Mouse (Mus musculus): ENCODE measurements at regions not wholly inside any gene's neighbourhood (a gene's known extent, or its start where the extent isn't known, plus 50 kb on each side); places are given as distances from the start of the nearest gene placed in this dataset.
"Not testable (repeated sequence)": the region's sequence is repeated elsewhere in the genome, so short reads cannot be mapped to it uniquely, and the experiment has no call there.

GRCm38 (mm10) chr17:74138517-74138916 is 90.8 kb upstream of the Srd5a2 start:
- DNase-seq (ENCODE audit: low spot score in 2 of 2), result not testable (repeated sequence)

- DNase-seq (ENCODE audit: low spot score in 2 of 2), result peak in 1 of 2 experiments; percentile 10
Observed at GRCm38 (mm10) chr17:74134976-74135375, 87.3 kb upstream of the Srd5a2 start.

DNA sequence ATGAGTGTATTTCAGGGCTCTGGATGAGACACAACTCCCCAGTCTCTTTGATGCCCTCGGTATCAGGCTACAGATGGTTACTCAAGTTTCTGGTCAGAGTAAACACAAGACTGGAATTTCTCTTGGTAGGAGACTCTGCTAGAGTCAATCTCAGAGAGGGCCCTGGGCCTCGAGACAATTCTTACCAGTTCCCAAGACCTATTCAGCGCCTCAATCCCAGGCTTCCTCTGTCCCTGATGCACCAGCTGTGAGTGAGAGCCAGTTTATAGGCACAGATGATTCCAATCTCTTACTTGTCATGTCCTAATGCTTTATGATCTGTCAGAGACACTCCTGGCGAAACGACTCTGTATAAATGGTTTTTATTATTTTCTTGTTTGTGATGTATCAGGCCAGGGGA is 83.8 kb upstream of the Srd5a2 start:
- no peak for DNase-seq (ENCODE audit: low spot score in 2 of 2)

DNA sequence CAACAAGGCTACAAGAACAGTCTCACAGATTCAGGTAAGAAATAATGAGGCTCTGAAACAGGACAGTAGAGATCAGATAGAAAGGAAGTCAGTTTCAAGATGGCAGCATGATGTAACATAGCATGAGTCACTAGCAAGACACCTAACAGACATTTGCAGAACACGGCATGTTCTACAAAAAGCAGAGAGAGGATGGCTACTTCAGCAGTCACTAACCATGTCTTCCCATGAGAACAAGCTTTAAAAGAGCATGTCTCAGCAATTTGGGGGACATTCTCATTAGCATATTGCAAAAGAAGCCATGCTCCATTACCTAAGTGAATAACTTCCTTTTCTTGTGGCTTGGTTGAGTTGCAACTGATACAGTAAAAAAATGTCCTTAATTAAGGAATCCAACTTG is 75.2 kb upstream of the Srd5a2 start:
- no peak for DNase-seq (ENCODE audit: low spot score in 2 of 2)

GRCm38 (mm10) chr17:74120969-74121368 is 73.3 kb upstream of the Srd5a2 start:
- no peak for DNase-seq (ENCODE audit: low spot score in 2 of 2)
